Mouse (Mus musculus) midbrain, embryonic 13.5 days (tissue): Measurements from ENCODE around the gene Aadac. TPM values are rescaled to one million over a fixed set of nuclear protein-coding genes. Genes with fewer than 3 reads are reported as not detected.

Experiments
- ATAC-seq: fragments of 200-750 bp; cut with Nextera tagmentation; 2 replicates; pipeline ENCODE4 v1.8.0; 2017; ENCODE audit warnings: mild to moderate bottlenecking, moderate TSS enrichment, moderate library complexity
- H3K27ac ChIP-seq: fragments of 300-500 bp; sonication (generic); 2 replicates; pipeline ENCODE4 v1.5.1; 2015; ENCODE audit warnings: inconsistent platforms, mild to moderate bottlenecking, moderate library complexity
- H3K27me3 ChIP-seq: fragments of 300-500 bp; sonication (generic); 2 replicates; pipeline ENCODE4 v1.6.1; 2015; ENCODE audit warnings: mild to moderate bottlenecking, inconsistent platforms
- H3K36me3 ChIP-seq: fragments of 300-500 bp; sonication (generic); 2 replicates; pipeline ENCODE4 v1.6.1; 2015; ENCODE audit warnings: mild to moderate bottlenecking, inconsistent platforms
- H3K4me1 ChIP-seq: fragments of 300-500 bp; sonication (generic); replicated peaks from 2 replicates; pipeline ENCODE4 v1.6.1; 2015; ENCODE audit warnings: inconsistent platforms
- H3K4me2 ChIP-seq: fragments of 300-500 bp; sonication (generic); replicated peaks from 2 replicates; pipeline ENCODE4 v1.6.1; 2015; ENCODE audit warnings: moderate library complexity, mild to moderate bottlenecking, inconsistent platforms
- H3K4me3 ChIP-seq: fragments of 300-500 bp; sonication (generic); replicated peaks from 2 replicates; pipeline ENCODE4 v1.5.1; 2015; ENCODE audit warnings: mild to moderate bottlenecking, inconsistent platforms
- H3K9ac ChIP-seq: fragments of 300-500 bp; sonication (generic); replicated peaks from 2 replicates; pipeline ENCODE4 v1.6.1; 2015; ENCODE audit warnings: mild to moderate bottlenecking, inconsistent platforms
- H3K9me3 ChIP-seq: fragments of 300-500 bp; sonication (generic); 2 replicates; pipeline ENCODE4 v1.6.1; 2016; ENCODE audit warnings: mild to moderate bottlenecking, inconsistent platforms
- WGBS: fragments of 180-500 bp; shearing (Covaris S2); methylation state at CpG from one replicate; pipeline ENCODE4 v1.1.7; 2015; 5-methylcytosine and 5-hydroxymethylcytosine counted together
- polyA plus RNA-seq: library from polyadenylated mRNA; unstranded; fragments of >200 nt; fragmentation: Nextera tagmentation; extraction: Ambion mirVana; gene quantifications from 2 replicates; pipeline ENCODE4 v1.2.1, GENCODE M21; 2015

Aadac gene
- not detected in 2 replicates for polyA plus RNA-seq

- Histone ChIP-seq H3K4me3 (no peak within 1 kb of the TSS), H3K9ac (no peak within 1 kb of the TSS), H3K27ac (no peak within 1 kb of the TSS), H3K36me3 (no peaks in the 10 kb centered on the region), H3K27me3 (no peaks in the 10 kb centered on the region), H3K4me1 (no peaks in the 10 kb centered on the region), H3K4me2 (no peak within 1 kb of the TSS), H3K9me3 (no peaks in the 10 kb centered on the region)
- no peak for ATAC-seq
- 75% methylated on average over 1 of the region's 1 CpGs for WGBS
These were observed at the start of gene Aadac for GRCm38 (mm10) chr3:60025417-60025816. Gene Aadac, plus strand, starts transcription at chr3:60025717.

- H3K4me2 ChIP-seq = no peak overlapping the region
These were observed 21.9 kb upstream of the Aadac start for GRCm38 (mm10) chr3:60003622-60004021.

GRCm38 (mm10) chr3:60006443-60006842 is 19.1 kb upstream of the Aadac start, which contains the start of gene Aadacl2:
Gene Aadacl2, plus strand, starts transcription at chr3:60006743.
- no peak within 1 kb of the TSS for H3K9ac ChIP-seq
- no peak for ATAC-seq
- no peak within 1 kb of the TSS for H3K4me2 ChIP-seq

More at GRCm38 (mm10) chr3:60003622-60004021, 21.9 kb upstream of the Aadac start:
- no peak overlapping the region for H3K4me3 ChIP-seq
- H3K4me1 ChIP-seq = no peaks in the 10 kb centered on the region
- no peak overlapping the region for H3K9ac ChIP-seq
- H3K27ac ChIP-seq = no peak overlapping the region
- no peak for ATAC-seq
- H3K36me3 ChIP-seq = no peaks in the 10 kb centered on the region
- H3K27me3 ChIP-seq = no peaks in the 10 kb centered on the region
- no peaks in the 10 kb centered on the region for H3K9me3 ChIP-seq

GRCm38 (mm10) chr3:60031511-60031910 is 6.0 kb downstream of the Aadac start:
- H3K27me3 ChIP-seq = no peaks in the 10 kb centered on the region
- ATAC-seq = no peak
- H3K36me3 ChIP-seq = no peaks in the 10 kb centered on the region
- H3K4me1 ChIP-seq = no peaks in the 10 kb centered on the region
- H3K4me2 ChIP-seq = no peak overlapping the region
- H3K9ac ChIP-seq = no peak overlapping the region
- H3K27ac ChIP-seq = no peak overlapping the region
- no peaks in the 10 kb centered on the region for H3K9me3 ChIP-seq
- no peak overlapping the region for H3K4me3 ChIP-seq
- 93% methylated on average over 4 of the region's 4 CpGs for WGBS

More at GRCm38 (mm10) chr3:60006443-60006842, 19.1 kb upstream of the Aadac start, which contains the start of gene Aadacl2:
- 87% methylated on average over 1 of the region's 1 CpGs for WGBS
- Histone ChIP-seq H3K27ac (no peak within 1 kb of the TSS), H3K4me1 (no peaks in the 10 kb centered on the region), H3K36me3 (no peaks in the 10 kb centered on the region), H3K9me3 (no peaks in the 10 kb centered on the region), H3K4me3 (no peak within 1 kb of the TSS), H3K27me3 (no peaks in the 10 kb centered on the region)

DNA sequence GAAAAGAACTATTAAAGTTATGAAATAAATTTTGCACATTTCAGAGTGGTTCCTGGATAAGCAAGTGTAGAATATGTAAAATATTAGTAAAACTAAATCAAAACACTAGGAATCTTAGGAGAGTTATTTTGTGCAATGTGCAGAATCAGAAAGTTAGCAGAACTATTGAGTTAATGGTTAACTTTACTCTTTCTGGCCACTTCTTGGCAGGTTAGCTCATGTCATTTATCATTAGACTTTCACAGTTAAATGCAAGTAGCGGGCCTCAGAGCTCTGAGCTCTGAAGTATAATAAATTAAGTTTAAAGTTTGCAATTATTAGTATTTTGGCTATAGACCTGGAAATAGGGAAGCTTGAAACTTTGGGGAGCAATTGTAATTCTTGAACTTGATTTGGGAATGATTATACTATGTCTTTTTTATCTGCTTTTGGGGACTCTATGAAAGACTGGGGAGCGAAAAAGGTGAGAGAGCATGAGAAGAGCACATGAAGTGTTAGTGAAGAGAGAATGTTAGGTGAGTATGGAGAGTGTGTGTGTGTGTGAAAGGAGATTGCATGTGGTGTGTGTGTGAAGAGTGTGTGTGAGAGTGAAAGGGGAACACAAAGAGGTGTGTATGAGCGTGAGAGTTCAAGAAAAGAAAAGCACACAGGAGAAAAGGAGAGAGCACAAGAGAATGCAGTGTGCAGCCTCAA is 20.9 kb downstream of the Aadac start:
- Histone ChIP-seq H3K27ac (no peak overlapping the region), H3K4me3 (no peak overlapping the region), H3K4me2 (no peak overlapping the region), H3K9me3 (no peaks in the 10 kb centered on the region), H3K9ac (no peak overlapping the region), H3K36me3 (no peaks in the 10 kb centered on the region), H3K27me3 (no peaks in the 10 kb centered on the region), H3K4me1 (no peaks in the 10 kb centered on the region)
- 88% methylated on average over 3 of the region's 3 CpGs for WGBS
- ATAC-seq = no peak

DNA sequence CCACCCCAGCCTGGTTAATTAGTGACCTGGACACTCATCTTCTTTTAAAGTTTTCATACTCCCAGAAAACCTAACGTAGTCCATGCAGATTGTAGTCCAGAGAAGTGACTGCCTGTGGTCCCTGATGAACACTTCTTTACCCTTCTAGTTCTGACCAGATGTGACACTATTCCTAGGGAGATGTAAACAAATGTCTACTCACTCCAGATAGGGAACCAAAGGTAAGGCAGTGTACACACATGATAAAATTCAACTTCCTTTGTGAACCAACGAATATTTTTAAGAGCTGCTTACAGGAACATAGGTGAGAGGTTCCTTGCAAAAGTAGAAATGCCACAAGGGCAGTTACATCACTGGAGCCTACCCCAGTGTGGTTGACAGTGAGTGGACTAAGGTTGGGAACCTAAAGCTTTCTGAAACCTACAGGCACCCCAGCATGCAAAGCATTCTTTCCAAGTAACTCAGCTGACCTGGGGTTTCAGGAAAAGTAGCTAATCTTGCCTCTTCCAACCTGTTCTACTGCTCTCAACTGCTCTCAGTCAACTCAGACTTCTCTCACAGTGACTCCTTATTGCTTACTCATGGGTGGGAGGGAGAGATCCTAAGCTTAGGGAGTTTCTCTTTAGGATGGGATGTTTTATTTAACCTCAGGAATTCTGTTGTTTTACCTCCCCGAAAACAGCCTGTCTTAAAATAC is 27.9 kb downstream of the Aadac start:
- Histone ChIP-seq H3K27ac (no peak overlapping the region), H3K4me3 (no peak overlapping the region), H3K27me3 (no peaks in the 10 kb centered on the region), H3K4me1 (no peaks in the 10 kb centered on the region), H3K4me2 (no peak overlapping the region), H3K36me3 (no peaks in the 10 kb centered on the region), H3K9ac (no peak overlapping the region), H3K9me3 (no peaks in the 10 kb centered on the region)
- 84% methylated on average over 3 of the region's 3 CpGs for WGBS
- ATAC-seq = no peak

- no peak overlapping the region for H3K4me2 ChIP-seq
- H3K4me3 ChIP-seq = no peak overlapping the region
- no peaks in the 10 kb centered on the region for H3K4me1 ChIP-seq
- H3K9me3 ChIP-seq = no peaks in the 10 kb centered on the region
- H3K36me3 ChIP-seq = no peaks in the 10 kb centered on the region
- no peak overlapping the region for H3K9ac ChIP-seq
- H3K27ac ChIP-seq = no peak overlapping the region
- 89% methylated on average over 2 of the region's 2 CpGs for WGBS
- no peak for ATAC-seq
- no peaks in the 10 kb centered on the region for H3K27me3 ChIP-seq
These were observed 28.4 kb downstream of the Aadac start for GRCm38 (mm10) chr3:60053931-60054330.

DNA sequence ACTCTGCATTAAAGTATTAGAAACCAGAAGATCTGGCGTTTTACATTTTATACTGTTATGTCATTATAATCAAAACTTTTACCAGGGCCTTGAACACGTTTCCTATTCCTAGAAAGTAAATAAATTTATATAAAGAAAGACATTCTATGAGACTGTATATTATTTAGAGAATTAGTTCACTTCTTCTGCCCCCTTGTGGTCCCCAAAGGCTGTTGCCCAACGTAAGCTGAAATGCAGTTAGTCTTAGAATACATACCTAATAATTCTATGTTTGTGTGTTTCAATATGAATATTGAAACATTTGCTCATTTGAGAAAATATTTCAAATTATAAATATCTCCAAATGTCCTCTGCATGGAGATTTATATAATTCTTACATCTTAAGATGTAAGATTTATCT is 30.9 kb downstream of the Aadac start:
- WGBS = 35% methylated on average over 3 of the region's 3 CpGs
- no peaks in the 10 kb centered on the region for H3K4me1 ChIP-seq
- H3K4me2 ChIP-seq = no peak overlapping the region
- no peak for ATAC-seq
- no peaks in the 10 kb centered on the region for H3K27me3 ChIP-seq
- no peak overlapping the region for H3K27ac ChIP-seq
- no peak overlapping the region for H3K4me3 ChIP-seq
- H3K9me3 ChIP-seq = no peaks in the 10 kb centered on the region
- H3K9ac ChIP-seq = no peak overlapping the region
- H3K36me3 ChIP-seq = no peaks in the 10 kb centered on the region

GRCm38 (mm10) chr3:60057070-60057808 is 31.7 kb downstream of the Aadac start:
- no peaks in the 10 kb centered on the region for H3K36me3 ChIP-seq
- H3K9me3 ChIP-seq = no peaks in the 10 kb centered on the region
- H3K9ac ChIP-seq = no peak overlapping the region
- ATAC-seq = no peak
- no peak overlapping the region for H3K4me2 ChIP-seq
- H3K4me1 ChIP-seq = no peaks in the 10 kb centered on the region
- H3K27ac ChIP-seq = no peak overlapping the region
- H3K27me3 ChIP-seq = no peaks in the 10 kb centered on the region
- 88% methylated on average over 2 of the region's 2 CpGs for WGBS
- no peak overlapping the region for H3K4me3 ChIP-seq

GRCm38 (mm10) chr3:60057809-60058082 is 32.2 kb downstream of the Aadac start:
- Histone ChIP-seq H3K4me1 (no peaks in the 10 kb centered on the region), H3K9me3 (no peaks in the 10 kb centered on the region), H3K9ac (no peak overlapping the region), H3K27ac (no peak overlapping the region), H3K36me3 (no peaks in the 10 kb centered on the region), H3K4me3 (no peak overlapping the region), H3K4me2 (no peak overlapping the region), H3K27me3 (no peaks in the 10 kb centered on the region)
- ATAC-seq = no peak
- WGBS = 88% methylated on average over 1 of the region's 1 CpGs

GRCm38 (mm10) chr3:60078883-60079415 is 53.4 kb downstream of the Aadac start:
- 71% methylated on average over 1 of the region's 1 CpGs for WGBS

GRCm38 (mm10) chr3:60080572-60080971 is 55.1 kb downstream of the Aadac start:
- Histone ChIP-seq H3K4me1 (peaks cover 19% of the 10 kb centered on the region), H3K9ac (no peak overlapping the region), H3K4me2 (no peak overlapping the region), H3K27ac (no peak overlapping the region), H3K9me3 (no peaks in the 10 kb centered on the region), H3K27me3 (no peaks in the 10 kb centered on the region), H3K36me3 (no peaks in the 10 kb centered on the region), H3K4me3 (no peak overlapping the region)
- ATAC-seq = no peak; the same call in 1 of the 2 replicates
- WGBS = 66% methylated on average over 4 of the region's 4 CpGs

More at GRCm38 (mm10) chr3:60078883-60079415, 53.4 kb downstream of the Aadac start:
- Histone ChIP-seq H3K36me3 (no peaks in the 10 kb centered on the region), H3K4me1 (peaks cover 19% of the 10 kb centered on the region), H3K27me3 (no peaks in the 10 kb centered on the region), H3K27ac (no peak overlapping the region), H3K4me2 (no peak overlapping the region), H3K9me3 (no peaks in the 10 kb centered on the region), H3K4me3 (no peak overlapping the region), H3K9ac (no peak overlapping the region)
- no peak for ATAC-seq
